Comparison of ENCODE assay signal across 29 mouse cellular contexts in the genomic region with DNA sequence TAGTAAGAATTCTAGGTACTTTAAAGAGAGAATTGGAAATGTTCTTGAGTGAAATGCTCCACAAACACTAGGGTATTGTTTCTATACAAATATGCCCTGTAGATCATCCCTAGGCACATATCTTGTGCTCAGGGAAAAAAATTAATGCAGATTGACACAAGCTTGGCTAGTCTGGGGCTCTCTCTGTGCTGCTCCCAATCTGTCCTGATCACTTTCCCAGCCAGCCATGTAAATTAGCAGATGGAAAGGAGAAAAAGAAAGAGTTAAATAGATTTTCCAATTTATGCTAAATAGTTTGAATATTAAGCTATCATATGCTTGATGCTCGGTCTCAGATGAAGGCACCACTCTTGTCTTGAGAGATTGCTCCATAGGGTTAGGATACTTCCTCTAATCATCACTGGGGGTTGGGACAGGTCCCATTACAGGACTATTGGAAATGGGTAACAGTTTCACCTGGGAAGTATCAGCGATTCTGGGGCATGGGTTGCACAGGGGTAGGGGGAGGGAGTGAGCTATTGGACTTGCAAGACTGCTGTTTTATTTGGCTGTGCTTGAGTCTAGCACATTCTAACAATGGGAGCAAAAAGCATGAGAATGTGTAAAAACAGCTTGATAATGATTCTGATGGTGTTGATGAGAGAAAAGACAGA. TPM values are rescaled to one million over a fixed set of nuclear protein-coding genes. Genes with fewer than 3 reads are reported as not detected.
DNase-seq lines count a peak whose midpoint lies in the region; ATAC-seq and TF ChIP-seq lines count a peak whose summit lies in the region.
"Had no signal": no experiment of that assay in that cellular context is flagged by ENCODE, and none has a peak within 500 bp of the region (broad histone marks: within the 10 kb centered on the region; RNA-seq: fewer than 3 reads in every experiment).

No protein-coding gene starts in this region.

- H3K4me1 ChIP-seq in cerebellum, adult 2 months (ENCODE audit: control insufficient read depth, insufficient read depth, low read length) = peaks cover 12% of the 10 kb centered on the region; the same call in 1 of the 2 replicates
- H3K4me1 ChIP-seq in forebrain, embryonic 14.5 days (ENCODE audit: control insufficient read depth, insufficient read depth, low read length) = no peaks in the 10 kb centered on the region
- no peaks in the 10 kb centered on the region for H3K4me1 ChIP-seq in forebrain, embryonic 10.5 days
- no peaks in the 10 kb centered on the region for H3K4me1 ChIP-seq in forebrain, postnatal 0 days (ENCODE audit: insufficient read depth)
- H3K4me1 ChIP-seq: heart, embryonic 13.5 days; limb, embryonic 12.5 days; liver, embryonic 15.5 days; midbrain, embryonic 15.5 days; neural tube, embryonic 15.5 days had no signal

- TF ChIP-seq CTCF in cerebellum, adult 2 months (IDR thresholded peaks at IDR 0.05; ENCODE audit: borderline replicate concordance, insufficient read depth, low read depth, low read length) = no peak
- no peak for TF ChIP-seq CTCF in forebrain, postnatal 0 days (IDR thresholded peaks at IDR 0.05; ENCODE audit: low read depth)

- TF ChIP-seq POLR2A in cerebellum, adult 2 months (IDR thresholded peaks at IDR 0.05; ENCODE audit: borderline replicate concordance, insufficient read depth, low read length) = no peak

- no peak overlapping the region for H3K9ac ChIP-seq in forebrain, embryonic 14.5 days (ENCODE audit: low read length)
- no peak overlapping the region for H3K9ac ChIP-seq in forebrain, postnatal 0 days
- H3K9ac ChIP-seq: heart, embryonic 13.5 days; hindbrain, embryonic 14.5 days; limb, embryonic 12.5 days; liver, embryonic 15.5 days; lung, embryonic 14.5 days; midbrain, embryonic 15.5 days; neural tube, embryonic 15.5 days had no signal

- no peak overlapping the region for H3K4me3 ChIP-seq in cerebellum, adult 2 months (replicated peaks; ENCODE audit: insufficient read depth, low read depth, low read length)
- no peak overlapping the region for H3K4me3 ChIP-seq in forebrain, embryonic 14.5 days (ENCODE audit: low read depth, low read length)
- no peak overlapping the region for H3K4me3 ChIP-seq in forebrain, embryonic 10.5 days
- no peak overlapping the region for H3K4me3 ChIP-seq in forebrain, postnatal 0 days (ENCODE audit: low read depth, low read length)
- H3K4me3 ChIP-seq: gastrocnemius, adult 2 months; heart, adult 2 months; heart, embryonic 13.5 days; limb, embryonic 12.5 days; liver, embryonic 15.5 days; midbrain, embryonic 15.5 days; neural tube, embryonic 15.5 days had no signal

- DNase-seq in cerebellum, adult 2 months = peak; percentile 17 to 50
- DNase-seq in cerebellum, postnatal 25 days = no peak
- peak; percentile 82 for DNase-seq in forebrain, embryonic 14.5 days (ENCODE audit: low spot score)
- DNase-seq in forebrain, embryonic 10.5 days (ENCODE audit: extremely low spot score, low spot score) = no peak
- DNase-seq in brain, adult 2 months (ENCODE audit: low read depth, low spot score) = peak; percentile 56
- DNase-seq in forebrain, postnatal 0 days = peak; percentile 55
- no peak for DNase-seq in kidney, postnatal 10 days
- DNase-seq: adrenal gland, postnatal 14 days; gastrocnemius, adult 2 months; gastrocnemius, postnatal 36 days; heart, adult 2 months; heart, postnatal 10 days; kidney, adult 9 months; kidney, postnatal 14 days; layer of hippocampus, adult 9-11 months; lung, embryonic 14.5 days; lung, postnatal 14 days; retina, postnatal 1 day; right cerebral cortex, postnatal 14 days had no signal

- H3K9me3 ChIP-seq in forebrain, embryonic 14.5 days (replicated peaks; ENCODE audit: control insufficient read depth, low read length) = no peaks in the 10 kb centered on the region
- no peaks in the 10 kb centered on the region for H3K9me3 ChIP-seq in forebrain, embryonic 10.5 days
- H3K9me3 ChIP-seq in forebrain, postnatal 0 days (ENCODE audit: low read length) = no peaks in the 10 kb centered on the region
- H3K9me3 ChIP-seq: heart, embryonic 13.5 days; limb, embryonic 12.5 days; liver, embryonic 15.5 days; midbrain, embryonic 15.5 days; neural tube, embryonic 15.5 days had no signal

- no peak overlapping the region for H3K4me2 ChIP-seq in forebrain, embryonic 14.5 days (ENCODE audit: low read length)
- no peak overlapping the region for H3K4me2 ChIP-seq in forebrain, postnatal 0 days (ENCODE audit: low read depth)
- H3K4me2 ChIP-seq: heart, embryonic 13.5 days; hindbrain, embryonic 14.5 days; limb, embryonic 12.5 days; liver, embryonic 15.5 days; lung, embryonic 14.5 days; midbrain, embryonic 15.5 days; neural tube, embryonic 15.5 days had no signal

- 31% methylated on average over 2 of the region's 2 CpGs for WGBS in cerebellum, adult 2 months
- WGBS in forebrain, embryonic 14.5 days = 60% methylated on average over 2 of the region's 2 CpGs
- WGBS in forebrain, embryonic 10.5 days = 87% methylated on average over 2 of the region's 2 CpGs
- whole genome bisulfite sequencing in forebrain, postnatal 0 days = 45% methylated on average over 2 of the region's 2 CpGs

- peak; percentile 83 for ATAC-seq in forebrain, embryonic 14.5 days
- ATAC-seq in forebrain, postnatal 0 days = peak; percentile 70
- ATAC-seq: intestine, postnatal 0 days; midbrain, embryonic 15.5 days had no signal

- no peaks in the 10 kb centered on the region for H3K27me3 ChIP-seq in cerebellum, adult 2 months (ENCODE audit: control insufficient read depth, insufficient read depth, low read length)
- H3K27me3 ChIP-seq in forebrain, embryonic 14.5 days (replicated peaks; ENCODE audit: control insufficient read depth, insufficient read depth, low read length) = no peaks in the 10 kb centered on the region
- H3K27me3 ChIP-seq in forebrain, embryonic 10.5 days (ENCODE audit: poor library complexity, severe bottlenecking) = no peaks in the 10 kb centered on the region
- no peaks in the 10 kb centered on the region for H3K27me3 ChIP-seq in forebrain, postnatal 0 days (ENCODE audit: insufficient read depth, low read length)
- H3K27me3 ChIP-seq: heart, embryonic 13.5 days; limb, embryonic 12.5 days; liver, embryonic 15.5 days; midbrain, embryonic 15.5 days; neural tube, embryonic 15.5 days had no signal

- H3K27ac ChIP-seq in cerebellum, adult 2 months (ENCODE audit: insufficient read depth, low read length) = no peak overlapping the region
- no peak overlapping the region; the same call in 1 of the 2 replicates for H3K27ac ChIP-seq in forebrain, embryonic 14.5 days (ENCODE audit: low read depth, low read length)
- no peak overlapping the region for H3K27ac ChIP-seq in forebrain, embryonic 10.5 days
- no peak overlapping the region for H3K27ac ChIP-seq in forebrain, postnatal 0 days (ENCODE audit: low read depth, low read length)
- H3K27ac ChIP-seq: gastrocnemius, adult 2 months; heart, adult 2 months; heart, embryonic 13.5 days; hindbrain, embryonic 14.5 days; limb, embryonic 12.5 days; liver, embryonic 15.5 days; midbrain, embryonic 15.5 days; neural tube, embryonic 15.5 days had no signal

- no peaks in the 10 kb centered on the region for H3K36me3 ChIP-seq in forebrain, embryonic 14.5 days (ENCODE audit: control insufficient read depth, insufficient read depth, low read length)
- no peaks in the 10 kb centered on the region for H3K36me3 ChIP-seq in forebrain, embryonic 10.5 days (replicated peaks)
- no peaks in the 10 kb centered on the region for H3K36me3 ChIP-seq in forebrain, postnatal 0 days (ENCODE audit: insufficient read depth)
- H3K36me3 ChIP-seq: heart, embryonic 13.5 days; limb, embryonic 12.5 days; liver, embryonic 15.5 days; midbrain, embryonic 15.5 days; neural tube, embryonic 15.5 days had no signal

RNA-seq across cellular contexts. Expression of a gene that starts 10.1 kb away (rescaled TPM):
- polyA plus RNA-seq in cerebellum, adult 2 months (2012; rRNA removed) = not detected in 2 replicates
- polyA plus RNA-seq in forebrain, embryonic 14.5 days (2014; fragmentation: Nextera tagmentation; extraction: Ambion mirVana) = 0.17 TPM in 1 of 2 replicates, not detected in the other
- 0.09 TPM in 1 of 2 replicates, not detected in the other for polyA plus RNA-seq in forebrain, embryonic 10.5 days (2016; fragmentation: Nextera tagmentation; extraction: Ambion mirVana)
- 0.38 TPM in 1 of 2 replicates, not detected in the other for total RNA-seq in forebrain, postnatal 0 days (2014; rRNA removed)
- polyA plus RNA-seq in forebrain, postnatal 0 days (2015; fragmentation: Nextera tagmentation; extraction: Ambion mirVana) = 0.08 TPM in 2 replicates
- total RNA-seq: adrenal gland, postnatal 14 days; gastrocnemius, adult 2 months; gastrocnemius, postnatal 36 days; heart, adult 2 months; heart, postnatal 10 days; liver, adult 2 months; MEL had no signal
- polyA plus RNA-seq: embryonic facial prominence, embryonic 11.5 days; limb, embryonic 12.5 days; liver, adult 2 months; liver, embryonic 15.5 days; lung, embryonic 14.5 days had no signal

Comparison
In these comparisons a context has a peak if more than half of its experiments do, and no peak if none do; other contexts are left out.
1. DNase-seq: peak in cerebellum, adult 2 months (2 of 2), forebrain, embryonic 14.5 days (single experiment), brain, adult 2 months (single experiment) and forebrain, postnatal 0 days (single experiment); none in cerebellum, postnatal 25 days (0 of 2), forebrain, embryonic 10.5 days (single experiment) and kidney, postnatal 10 days (single experiment).